Mouse (Mus musculus): ENCODE data around the gene Cep170b.

The Cep170b gene

DNA sequence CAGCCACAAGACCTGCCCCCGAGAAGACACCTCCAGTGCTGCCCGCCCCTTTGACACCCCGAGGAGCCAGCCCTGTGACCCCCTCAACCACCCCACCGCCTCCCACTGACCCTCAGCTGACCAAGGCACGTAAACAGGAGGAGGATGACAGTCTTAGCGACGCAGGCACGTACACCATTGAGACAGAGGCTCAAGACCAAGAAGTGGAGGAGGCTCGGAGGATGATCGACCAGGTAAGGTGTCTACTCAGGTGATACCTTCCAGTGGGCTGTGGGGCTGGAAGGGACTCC lies 16.3 kb downstream of the Cep170b start:
- no peak for DNase-seq (ENCODE audit: extremely low read depth, low read depth)

DNA sequence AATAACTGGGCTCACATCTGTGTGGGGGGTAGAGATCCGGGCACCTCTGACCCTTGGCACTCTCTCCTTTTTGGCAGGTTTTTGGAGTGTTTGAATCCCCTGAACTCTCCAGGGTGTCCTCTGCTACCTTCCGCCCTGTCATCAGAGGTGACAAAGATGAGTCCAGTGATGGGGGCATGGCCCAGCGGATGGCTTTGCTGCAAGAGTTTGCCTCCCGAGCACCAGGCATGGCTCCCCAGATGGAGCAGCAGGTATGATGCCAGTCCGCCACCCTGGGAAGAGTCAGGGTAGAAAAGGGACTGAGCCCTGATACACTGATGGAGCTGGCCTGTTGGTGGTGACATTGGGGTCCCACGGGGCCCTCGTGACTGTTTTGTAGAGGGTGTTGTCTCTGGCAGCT lies 16.8 kb downstream of the Cep170b start:
- DNase-seq (ENCODE audit: extremely low read depth, low read depth) = no peak

DNA sequence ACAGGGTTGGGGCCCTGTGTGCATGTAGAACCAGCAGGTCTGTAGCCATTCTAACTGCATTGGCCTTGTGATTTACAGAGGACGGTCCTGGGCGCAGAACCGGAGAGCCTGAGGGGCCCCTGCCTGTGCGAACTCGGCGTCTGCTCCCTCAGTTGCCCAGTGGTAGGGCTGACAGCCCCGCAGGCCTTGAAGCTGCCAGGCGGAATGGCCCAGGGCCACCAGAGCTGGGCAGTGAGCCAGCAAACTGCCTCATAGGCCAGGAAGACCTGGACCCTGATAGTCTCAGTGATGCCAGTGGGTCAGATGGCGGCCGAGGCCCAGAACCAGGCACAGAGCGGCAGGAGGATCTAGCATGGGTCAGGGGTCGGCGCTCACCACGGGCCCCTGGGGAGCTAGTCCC lies 17.5 kb downstream of the Cep170b start:
- no peak for DNase-seq (ENCODE audit: extremely low read depth, low read depth)

DNA sequence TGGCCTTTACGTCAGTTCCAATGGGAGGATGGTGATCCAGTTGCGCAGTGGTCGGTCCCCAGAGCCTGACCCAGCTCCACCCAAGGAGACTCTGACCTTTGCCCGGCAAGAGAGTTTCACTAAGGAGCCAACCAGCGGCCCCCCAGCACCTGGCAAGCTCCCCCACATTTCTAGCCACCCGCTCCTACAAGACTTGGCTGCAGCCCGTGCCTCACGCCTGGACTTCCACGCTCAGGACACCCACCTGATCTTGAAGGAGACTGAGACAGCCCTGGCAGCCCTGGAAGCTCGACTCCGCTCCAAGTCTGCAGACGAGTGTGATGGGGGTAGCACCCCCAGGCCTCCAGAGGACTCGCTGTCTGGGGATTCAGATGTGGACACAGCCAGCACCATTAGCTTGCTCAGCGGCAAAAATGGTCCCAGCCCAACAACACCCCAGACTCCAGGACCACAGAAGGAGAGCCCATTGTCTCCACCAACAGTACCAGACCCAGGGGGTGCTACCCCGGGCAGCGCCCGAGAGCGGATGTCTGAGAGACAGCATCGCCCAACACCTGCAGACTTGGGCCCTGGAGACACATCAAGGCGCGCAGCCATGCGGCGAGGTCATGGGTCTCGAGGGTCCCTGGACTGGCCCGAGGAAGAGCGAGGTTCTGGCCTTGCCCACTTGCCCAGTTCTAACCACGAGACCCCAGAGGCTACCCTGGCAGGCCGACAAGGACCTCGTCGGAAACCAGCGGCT lies 18.2 kb downstream of the Cep170b start:
- no peak for DNase-seq (ENCODE audit: extremely low read depth, low read depth)

DNA sequence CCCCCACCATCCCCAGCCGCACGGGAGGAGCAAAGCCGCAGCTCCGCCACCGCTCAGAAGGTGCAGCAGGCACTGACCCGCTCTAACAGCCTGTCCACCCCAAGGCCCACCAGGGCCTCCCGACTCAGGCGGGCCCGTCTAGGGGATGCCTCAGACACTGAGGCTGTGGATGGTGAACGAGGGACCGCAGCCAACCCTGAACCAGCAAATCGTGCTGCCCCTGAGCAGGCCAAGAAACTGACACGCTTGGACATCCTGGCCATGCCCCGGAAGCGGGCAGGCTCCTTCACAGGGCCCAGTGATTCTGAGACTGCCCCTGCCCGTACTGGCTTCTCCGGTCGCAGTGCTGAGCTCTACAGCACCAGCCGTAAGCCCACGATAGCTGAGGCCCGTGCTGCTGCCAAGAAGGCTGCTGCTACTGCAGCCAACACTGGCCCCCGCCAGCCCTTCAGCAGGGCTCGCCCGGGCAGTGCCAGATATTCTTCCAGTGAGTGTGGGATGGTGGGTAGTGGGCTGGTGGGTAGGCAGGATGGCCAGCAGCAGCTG lies 18.8 kb downstream of the Cep170b start:
- no peak for DNase-seq (ENCODE audit: extremely low read depth, low read depth)

DNA sequence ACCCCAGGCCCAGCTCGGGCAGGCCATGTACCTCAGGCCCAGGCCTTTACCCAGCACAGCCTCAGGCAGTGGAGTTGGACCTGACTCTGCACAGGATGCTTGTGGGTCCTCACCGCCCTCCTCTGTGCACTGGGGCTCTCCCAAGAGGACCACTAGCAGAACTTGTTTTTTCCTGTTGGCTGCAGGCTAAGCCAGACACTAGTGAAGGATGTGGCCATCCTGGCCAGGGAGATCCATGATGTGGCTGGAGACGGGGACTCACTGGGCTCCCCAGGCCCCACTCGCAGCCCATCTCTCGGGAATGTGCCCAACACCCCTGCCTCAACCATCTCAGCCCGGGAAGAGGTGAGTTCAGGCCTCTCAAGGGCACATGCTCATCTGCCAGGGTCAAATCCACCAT lies 22.5 kb downstream of the Cep170b start:
- DNase-seq (ENCODE audit: extremely low read depth, low read depth) = no peak

DNA sequence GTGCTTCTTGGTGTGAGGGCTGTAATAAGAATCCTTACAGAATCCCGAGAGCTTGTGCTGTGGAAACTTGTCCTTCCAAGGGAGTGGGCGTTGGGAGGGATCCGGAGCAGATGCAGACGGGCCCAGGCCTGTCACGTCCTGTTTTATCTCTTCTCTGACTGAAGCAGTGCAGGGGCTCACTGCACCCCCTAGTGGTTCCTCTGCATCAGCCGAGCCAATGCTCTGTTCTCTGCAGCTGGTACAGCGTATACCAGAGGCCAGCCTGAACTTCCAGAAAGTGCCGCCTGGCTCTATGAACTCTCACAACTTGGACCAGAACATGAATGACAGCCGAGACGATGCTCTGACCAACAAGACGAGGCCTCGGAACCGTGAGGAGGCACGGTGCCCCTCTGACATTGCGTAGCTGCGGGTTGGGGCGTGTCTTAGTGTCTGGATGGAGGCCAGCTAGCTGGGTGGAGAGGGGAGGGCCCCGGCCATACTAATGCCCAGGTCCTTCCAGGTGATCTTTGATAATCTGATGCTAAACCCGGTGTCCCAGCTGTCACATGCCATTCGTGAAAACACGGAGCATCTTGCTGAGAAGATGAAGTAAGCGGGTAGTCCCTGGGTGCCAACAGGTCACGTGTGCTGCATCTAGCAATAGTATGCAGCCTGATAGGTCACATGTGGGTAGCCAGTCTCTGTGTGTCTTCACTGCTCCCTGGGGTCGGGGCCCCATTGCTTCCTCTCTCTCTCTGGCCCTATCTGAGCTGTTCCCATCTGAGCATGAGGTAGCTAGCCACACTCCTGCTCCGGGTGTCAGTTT lies 23.1 kb downstream of the Cep170b start:
- peak; percentile 98 for DNase-seq (ENCODE audit: extremely low read depth, low read depth)

DNA sequence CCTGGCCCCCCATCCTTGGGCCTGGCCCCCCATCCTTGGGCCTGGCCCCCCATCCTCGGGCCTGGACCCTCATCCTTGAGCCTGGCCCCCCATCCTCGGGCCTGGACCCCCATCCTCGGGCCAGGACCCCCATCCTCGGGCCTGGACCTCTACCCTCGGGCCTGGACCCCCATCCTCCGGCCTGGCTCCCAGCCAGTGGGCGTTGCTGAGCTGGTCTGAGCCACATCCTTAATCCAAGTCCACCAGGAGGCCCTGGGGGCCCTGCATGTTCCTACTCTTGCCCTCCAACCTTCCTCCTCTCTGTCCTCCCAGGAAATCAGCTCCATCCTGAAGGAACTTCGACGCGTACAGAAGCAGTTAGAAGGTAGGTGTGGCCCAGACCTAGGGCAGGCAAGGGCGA lies 24.0 kb downstream of the Cep170b start:
- no peak for DNase-seq (ENCODE audit: extremely low read depth, low read depth)

DNA sequence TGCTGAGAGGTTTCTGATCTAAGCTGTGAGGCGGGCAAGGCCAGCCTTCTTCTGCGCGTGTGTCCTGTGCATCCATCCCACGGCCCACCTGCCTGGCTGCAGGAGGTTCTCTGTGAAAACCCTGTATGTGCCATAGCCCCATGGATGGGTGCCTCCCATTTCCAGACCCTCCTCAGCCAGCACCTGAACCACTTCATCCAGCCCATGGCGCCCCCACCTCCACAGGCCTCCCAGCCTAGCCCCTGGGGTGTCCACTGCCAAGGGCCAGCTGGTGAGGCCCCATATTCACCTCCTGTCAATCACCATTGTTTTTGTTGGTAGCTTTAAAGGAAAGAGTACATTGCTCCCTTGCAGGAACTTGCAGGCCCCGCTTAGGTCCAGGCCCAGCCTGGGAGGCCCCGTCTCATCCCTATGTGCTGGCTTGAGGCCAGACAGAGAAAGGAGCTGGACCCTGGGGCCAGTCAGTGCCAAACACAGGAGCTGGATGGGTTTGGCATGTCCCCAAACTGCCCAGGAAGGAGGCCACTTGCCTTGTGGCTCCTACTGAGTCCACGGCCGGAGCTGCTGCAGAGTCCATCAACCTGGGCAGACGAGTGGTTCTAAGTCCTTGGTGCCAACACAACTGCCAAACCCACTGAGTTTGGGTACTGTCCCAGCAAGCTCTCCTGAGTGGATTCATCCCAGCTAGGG lies 24.8 kb downstream of the Cep170b start:
- no peak for DNase-seq (ENCODE audit: extremely low read depth, low read depth)

DNA sequence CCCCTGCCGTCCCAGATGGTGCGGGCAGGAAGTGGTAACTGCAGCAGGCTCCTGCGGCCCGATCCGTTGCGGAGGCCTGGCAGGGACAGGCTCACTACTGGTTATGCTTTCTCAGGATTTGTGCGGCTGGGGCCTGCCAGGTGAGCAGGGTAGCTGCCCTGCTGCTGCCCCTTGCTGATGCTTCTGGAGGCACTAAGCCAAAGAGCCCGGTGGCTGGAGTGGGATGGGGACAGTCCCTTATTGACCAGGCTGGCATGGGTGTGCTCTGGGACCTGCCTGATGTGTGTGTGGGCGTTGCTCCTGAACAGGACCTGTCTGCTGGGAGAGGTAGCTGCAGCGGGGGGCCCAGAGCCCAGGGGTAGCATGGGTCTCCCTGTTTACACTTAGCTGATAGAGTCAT lies 25.5 kb downstream of the Cep170b start:
- no peak for DNase-seq (ENCODE audit: extremely low read depth, low read depth)

DNA sequence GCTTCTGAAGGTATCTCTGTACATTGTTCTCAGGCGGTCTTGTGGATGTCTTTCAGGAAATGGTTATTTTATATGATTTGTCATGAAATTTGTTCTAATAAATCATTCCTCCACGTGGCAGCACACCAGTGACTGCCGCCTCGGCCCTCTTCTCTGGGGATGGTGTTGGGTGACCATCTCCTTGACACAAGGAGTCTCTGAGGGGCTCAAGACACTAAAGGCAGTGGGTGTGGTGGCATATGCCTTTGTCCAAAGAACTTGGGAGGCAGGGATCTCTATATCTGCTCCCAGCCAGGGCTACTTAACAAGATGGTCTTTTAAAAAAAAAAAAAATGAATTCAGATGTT lies 26.2 kb downstream of the Cep170b start:
- DNase-seq (ENCODE audit: extremely low read depth, low read depth) = no peak

DNA sequence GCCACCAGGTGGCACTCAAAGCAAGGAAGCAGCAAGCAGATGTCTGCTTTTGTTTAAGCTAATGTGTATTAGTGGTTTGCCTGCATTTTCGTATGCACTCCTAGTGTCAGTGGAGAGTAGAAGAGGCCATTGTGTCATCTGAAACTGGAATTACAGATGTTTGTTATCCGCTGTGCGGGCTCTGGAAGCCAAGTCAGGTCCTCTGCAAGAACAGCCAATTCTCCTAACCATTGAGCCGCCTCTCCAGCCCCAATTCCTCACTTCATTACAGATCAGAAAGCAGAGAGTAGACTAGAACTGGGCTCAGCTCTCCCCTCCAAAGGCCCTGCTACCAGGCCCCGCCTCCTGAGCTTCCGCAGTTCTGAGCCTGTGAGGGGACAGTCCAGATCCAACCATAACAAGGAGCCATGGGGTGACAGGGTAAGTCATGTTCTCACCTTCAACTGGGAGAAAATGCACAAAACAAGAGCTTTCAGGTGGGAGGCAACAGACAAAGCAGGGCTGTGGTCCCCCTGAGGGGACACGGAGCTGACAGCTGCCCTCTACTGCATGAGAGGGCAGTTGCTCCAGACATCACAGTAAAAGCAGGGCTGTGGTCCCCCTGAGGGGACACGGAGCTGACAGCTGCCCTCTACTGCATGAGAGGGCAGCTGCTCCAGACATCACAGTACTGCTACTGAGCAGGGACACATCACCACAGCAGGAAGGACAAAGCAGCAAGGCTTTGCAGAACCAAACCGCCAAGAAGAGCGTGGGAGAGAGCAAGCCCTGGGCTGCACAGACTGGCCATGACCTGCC lies 26.8 kb downstream of the Cep170b start:
- DNase-seq (ENCODE audit: extremely low read depth, low read depth) = peak; percentile 94

DNA sequence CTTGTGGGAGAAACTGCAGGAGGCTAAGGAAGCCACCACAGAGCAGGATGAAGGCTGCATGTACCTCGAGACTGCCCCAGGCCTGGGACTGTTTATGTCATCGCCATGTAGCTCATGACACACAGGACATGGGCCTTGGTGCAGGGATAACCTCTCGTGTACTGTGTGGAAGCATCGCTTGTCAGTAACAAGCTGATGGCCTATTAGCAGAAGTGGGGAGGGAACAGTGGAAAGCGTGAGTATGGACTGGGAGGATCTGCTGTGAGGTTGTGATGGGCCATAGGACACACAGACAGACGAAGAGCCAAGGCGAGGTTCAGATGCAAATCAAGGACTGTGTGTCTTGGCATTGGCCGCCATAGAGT lies 27.3 kb downstream of the Cep170b start:
- no peak for DNase-seq (ENCODE audit: extremely low read depth, low read depth)

DNA sequence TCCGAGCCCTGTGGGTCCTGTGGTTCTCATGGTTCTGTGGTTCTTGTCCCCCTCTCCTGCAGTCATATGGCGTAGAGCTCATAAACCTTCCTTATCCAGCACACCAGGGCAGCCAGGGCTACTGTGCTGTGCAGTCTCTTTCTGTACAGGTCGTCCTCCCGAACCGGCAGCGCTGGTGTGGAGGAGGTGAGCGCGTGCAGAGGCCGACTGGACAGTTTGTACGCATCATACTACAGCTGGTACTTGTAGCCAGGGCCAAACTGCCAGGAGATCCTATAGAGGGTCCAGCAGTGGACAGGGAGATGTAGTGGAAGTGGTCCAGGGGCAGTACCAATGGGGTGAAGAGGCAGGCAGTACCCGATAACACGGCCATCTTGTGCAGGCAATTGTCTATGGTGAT lies 30.7 kb downstream of the Cep170b start:
- DNase-seq (ENCODE audit: extremely low read depth, low read depth) = no peak

DNA sequence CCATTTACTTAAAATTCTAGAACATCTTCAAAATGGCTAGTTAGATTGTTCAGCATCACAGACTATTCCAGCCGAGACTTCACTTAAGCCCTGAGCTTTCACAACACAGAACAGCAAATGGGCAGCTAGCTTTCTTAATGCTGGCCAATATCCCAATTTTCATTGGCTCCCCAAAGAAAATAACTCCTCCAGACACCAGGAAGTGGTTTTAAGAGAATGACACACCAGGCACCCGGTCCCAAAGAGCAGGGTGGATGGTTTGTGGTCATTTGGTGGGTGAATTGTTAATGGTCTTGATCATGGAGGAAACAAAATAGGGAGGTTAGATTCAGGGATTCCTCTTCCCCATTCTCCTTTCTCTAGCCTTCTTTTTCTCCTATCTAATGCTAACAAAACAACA lies 32.1 kb downstream of the Cep170b start:
- DNase-seq (ENCODE audit: extremely low read depth, low read depth) = no peak

DNA sequence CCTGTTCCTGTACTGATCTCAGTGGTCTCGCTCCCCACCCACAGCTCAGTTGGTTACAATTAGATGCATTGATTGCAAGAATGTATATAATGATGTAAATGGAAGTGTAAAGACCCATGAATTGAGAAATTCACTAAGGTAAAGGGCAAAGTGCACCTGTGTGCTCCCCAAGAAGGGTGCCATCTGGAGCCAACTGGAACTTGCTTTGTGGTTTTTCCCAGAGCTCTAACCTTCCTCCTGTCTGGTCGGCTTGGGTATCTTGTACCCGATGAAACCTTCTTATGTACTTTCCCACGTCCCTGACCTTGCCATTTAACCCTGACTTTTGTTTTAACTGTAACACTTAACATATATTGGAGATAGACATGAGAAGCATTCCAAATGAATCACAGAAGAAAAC lies 35.6 kb downstream of the Cep170b start:
- DNase-seq (ENCODE audit: extremely low read depth, low read depth) = no peak

DNA sequence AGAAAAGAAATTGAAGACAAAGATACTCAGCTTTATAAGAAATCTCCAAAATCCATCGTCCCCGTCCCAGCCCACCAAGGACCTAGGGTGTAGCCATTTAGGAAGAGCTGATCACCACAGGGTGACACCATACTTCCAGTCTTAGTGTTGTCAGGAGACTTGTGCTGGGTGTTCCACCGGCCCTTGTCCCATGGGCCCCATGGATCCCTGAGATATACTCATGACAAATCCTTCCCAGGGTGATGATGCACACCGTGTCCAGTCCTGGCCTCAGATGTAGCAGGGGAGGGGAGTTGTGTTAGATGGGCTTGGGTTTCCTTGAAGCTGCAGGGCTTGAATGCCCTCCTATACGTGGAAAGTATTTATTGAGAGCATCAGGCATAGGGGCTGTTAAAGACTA lies 37.6 kb downstream of the Cep170b start:
- no peak for DNase-seq (ENCODE audit: extremely low read depth, low read depth)

DNA sequence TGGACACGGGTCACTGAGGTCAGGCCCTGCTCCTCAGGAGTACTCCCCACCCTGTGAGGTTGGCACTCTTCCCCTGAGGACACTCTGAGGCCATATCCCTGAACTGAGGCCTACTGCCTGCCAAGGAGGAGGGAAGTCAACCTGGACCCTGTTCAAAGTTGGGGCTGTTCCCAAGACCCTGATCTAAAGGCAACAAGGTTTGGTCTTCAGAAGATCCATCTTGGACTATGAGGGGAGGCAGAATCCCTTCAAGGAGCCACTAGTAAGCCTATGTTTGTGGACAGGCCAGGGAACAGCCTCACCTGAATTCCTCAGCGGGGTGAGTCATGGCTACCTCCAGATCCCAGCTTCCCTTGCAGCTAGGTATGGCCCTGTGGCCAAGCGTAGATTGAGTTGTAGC lies 39.2 kb downstream of the Cep170b start:
- DNase-seq (ENCODE audit: extremely low read depth, low read depth) = no peak

DNA sequence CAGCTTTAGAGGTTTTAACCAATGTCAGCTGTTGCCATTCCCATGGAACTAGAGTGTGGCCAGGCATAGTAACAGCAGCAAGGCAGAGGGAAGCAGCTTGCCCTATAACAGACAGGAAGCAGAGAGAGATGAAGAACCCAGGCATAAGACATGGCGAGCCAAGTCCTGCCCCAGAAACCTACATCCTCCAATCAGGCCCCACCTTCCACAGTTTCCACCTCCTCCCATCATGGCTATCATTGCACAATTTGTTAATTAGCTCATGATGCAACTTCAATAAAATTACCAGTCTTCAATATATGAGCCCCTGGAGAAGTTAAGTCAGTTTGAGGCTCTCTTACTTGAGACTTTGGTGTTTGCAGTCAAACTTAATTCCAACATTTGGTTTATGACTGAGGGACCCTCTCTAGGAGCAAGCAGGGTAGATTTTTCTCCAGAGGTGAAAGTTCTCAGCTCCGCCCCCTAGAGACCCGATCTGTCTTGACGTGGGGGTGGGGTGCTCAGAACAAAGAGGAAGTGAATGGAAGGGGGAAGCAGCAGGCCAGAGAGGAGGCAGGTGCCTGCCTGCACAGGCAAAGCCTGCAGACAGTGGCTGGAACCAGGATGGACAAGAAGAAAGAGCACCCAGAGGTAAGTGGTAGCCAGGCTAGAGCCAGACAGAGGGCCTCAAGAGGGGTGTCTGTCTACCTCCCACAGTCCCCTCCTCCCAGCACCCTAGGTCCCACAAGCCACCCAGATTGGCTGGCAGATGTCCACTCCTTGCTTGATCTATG lies 40.1 kb downstream of the Cep170b start, which contains the start of gene Pld4:
TSS of gene Pld4 (plus strand) at position 502 of the 773 bp plus-strand sequence.
- DNase-seq (ENCODE audit: extremely low read depth, low read depth) = peak; percentile 90

DNA sequence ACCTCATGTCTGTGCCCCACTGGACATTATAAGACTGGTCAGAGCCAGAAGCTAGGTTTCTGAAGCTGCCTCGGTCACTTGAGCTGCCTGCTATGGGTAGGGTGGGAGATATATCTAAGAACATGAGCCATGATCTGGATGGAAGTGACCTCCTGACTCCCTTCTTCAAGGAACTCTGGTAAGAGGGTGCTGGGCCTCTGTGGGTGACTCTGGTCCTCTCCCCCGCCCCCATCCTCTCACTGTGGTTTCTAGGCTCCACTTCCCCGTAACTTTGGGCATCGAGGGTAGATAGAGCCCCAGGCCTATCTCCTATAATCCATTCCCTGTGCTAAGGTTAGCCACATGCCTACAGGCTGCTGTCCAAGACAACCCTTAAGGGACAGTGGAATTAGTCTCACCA lies 41.2 kb downstream of the Cep170b start:
- no peak for DNase-seq (ENCODE audit: extremely low read depth, low read depth)

DNA sequence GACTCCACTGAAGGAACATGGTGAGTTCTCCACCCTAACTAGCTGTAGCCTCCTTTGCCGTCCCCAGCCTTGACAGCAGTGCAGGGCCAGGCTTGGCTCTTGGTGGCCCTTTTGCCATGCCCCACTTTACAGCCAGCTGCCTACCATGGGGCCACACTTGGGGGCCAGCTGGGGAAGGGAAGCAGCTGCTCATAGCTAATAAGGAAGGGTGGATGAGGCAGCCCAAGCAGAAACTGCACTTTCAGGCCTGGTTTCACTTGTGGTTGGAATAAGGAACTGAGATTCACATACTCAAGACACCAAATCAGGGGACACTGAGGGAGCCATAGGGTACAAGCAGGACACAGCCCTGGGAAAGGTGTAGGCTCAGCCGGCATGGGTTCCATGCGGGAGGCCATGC lies 41.8 kb downstream of the Cep170b start:
- peak; percentile 42 for DNase-seq (ENCODE audit: extremely low read depth, low read depth)

Measured in MEL-GATA-1-ER (cell line).